Mouse (Mus musculus): ENCODE data around the gene Cped1. TPM values are rescaled to one million over a fixed set of nuclear protein-coding genes. Genes with fewer than 3 reads are reported as not detected.

The Cped1 gene
- 25.9 TPM for polyA plus RNA-seq (2014; fragmentation: Illumina TruSeq; extraction: RNeasy Lipid Tissue Mini Kit (QIAGEN cat#74804); ENCODE audit: low replicate concordance)

DNA sequence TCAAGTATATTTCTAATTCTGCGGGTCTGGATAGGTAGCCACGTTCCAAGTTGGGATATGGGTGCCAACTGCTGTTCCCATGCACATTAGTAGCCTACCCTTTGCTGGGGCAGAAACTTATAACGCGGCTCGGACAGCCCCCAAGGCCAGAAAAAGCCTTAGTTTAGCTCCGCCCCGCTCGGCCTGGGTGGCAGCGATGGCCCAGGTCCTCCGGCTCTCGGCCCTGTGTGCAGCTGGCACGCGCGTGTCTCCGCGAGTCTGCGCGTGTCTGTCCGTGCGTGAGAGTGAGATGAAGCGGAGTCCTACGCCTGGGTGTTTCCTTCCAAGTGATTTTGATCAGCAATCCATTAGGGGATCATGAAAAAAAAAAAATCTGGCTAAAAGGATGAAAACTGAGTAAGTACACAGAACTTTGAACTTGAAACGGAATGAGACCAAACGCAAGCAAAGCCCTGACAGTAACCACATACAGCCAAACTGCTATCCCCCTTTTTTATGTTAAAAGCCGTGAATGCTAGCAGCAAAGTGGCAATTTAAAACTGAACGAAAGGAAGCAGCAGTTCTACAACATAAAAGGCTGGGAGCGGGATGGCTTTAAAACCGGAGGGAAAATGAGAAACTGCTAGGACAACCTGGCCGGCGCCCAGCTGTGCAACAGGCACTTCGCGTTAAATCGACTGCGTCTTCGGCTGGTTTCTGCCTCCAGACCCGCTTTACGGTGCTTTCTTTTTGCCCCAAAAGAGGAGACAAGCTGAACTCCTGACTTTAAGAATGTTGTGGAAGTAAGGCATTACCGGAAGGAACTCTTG is at the start of gene Cped1:
Gene Cped1 (plus strand): TSS at position 185 of the 809 bp plus-strand sequence.

DNA sequence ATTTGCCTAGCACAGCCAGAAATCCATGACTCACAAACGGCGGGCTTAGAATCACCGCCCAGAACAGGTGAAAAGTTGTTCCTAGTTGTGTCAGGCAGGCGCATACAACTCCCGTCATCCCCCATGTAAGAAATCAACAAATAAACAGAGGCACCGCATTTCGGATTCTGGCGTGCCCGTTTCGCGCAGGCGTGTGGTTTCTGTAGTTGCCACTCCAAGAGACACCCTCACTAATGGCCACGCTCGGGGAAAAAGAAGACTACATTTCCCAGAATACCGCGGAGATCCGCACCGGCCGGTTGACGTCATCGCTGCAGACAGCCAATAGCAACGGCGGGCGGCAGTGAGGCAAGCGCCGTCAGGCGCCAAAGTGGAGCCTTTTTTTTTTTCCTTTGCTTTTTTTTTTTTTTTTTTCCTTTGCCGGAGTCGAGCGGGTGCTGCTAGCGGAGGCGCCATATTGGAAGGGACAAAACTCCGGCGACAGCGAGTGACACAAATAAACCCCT is 36.4 kb upstream of the Cped1 start, which contains the start of gene Ing3:
Gene Ing3 (plus strand): TSS at position 346 of the 506 bp plus-strand sequence.

DNA sequence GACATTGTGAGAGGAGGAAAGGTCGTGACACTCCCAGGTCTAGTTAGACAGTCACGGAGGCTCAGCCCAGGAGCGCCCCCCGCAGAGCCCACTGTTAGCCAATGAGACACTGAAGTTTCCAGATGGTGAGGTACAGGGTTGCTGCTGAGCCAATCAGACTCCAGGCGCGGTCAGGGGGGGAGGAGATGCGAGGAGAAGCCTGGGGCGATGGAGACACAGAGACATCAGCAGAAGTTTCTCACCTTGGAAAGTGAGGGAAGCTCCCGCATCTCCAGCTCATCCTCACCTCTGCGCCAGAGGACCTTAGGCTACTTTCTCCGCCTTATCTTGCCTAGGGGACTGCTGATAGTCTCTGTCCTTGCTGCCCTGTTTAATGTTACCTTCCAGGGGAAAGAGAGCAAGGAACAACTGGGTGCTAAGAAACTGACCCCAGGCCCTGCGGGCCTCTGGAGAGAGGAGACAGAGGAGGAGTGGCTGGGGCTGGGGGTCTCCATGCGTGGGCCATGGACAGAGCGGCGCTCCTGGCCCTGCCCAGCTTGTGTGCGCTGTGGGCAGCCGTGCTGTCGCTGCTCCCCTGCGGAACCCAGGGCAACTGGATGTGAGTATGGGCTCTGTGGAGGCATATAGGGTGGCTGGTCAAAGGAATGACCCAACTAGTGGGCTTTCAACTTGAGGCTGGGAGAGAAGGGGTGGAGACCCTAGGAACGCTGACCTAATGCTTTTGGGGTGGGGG is 302.5 kb downstream of the Cped1 start, which contains the start of gene Wnt16:
Gene Wnt16 (plus strand): TSS at position 224 of the 733 bp plus-strand sequence.

Other genes starting within 250 kb of the Cped1 start
- 64.0 TPM for gene Tspan12, start 133.4 kb upstream of the Cped1 start, polyA plus RNA-seq (2014; fragmentation: Illumina TruSeq; extraction: RNeasy Lipid Tissue Mini Kit (QIAGEN cat#74804); ENCODE audit: low replicate concordance)
- gene Ing3, start 36.3 kb upstream of the Cped1 start, polyA plus RNA-seq (2014; fragmentation: Illumina TruSeq; extraction: RNeasy Lipid Tissue Mini Kit (QIAGEN cat#74804); ENCODE audit: low replicate concordance) = 28.0 TPM